Mouse (Mus musculus) liver, embryonic 11.5 days (tissue): ENCODE results near the gene Snx9. TPM values are rescaled to one million over a fixed set of nuclear protein-coding genes. Genes with fewer than 3 reads are reported as not detected.

ENCODE experiments used
- ATAC-seq: fragments of 200-750 bp; cut with Nextera tagmentation; replicated peaks from 2 replicates; pipeline ENCODE4 v1.8.0; 2017; ENCODE audit warnings: moderate number of reproducible peaks, mild to moderate bottlenecking, moderate TSS enrichment, moderate library complexity; ENCODE audit not compliant: low FRiP score
- DNase-seq: peaks from one replicate; pipeline ENCODE4 v3.0.0-alpha.2; 2017; ENCODE audit warnings: low spot score
- H3K27ac ChIP-seq: fragments of 300-500 bp; sonication (generic); 2 replicates; pipeline ENCODE4 v1.5.1; 2014; ENCODE audit warnings: mild to moderate bottlenecking, low read depth, low read length, control low read depth
- H3K27me3 ChIP-seq: fragments of 300-500 bp; sonication (generic); replicated peaks from 2 replicates; pipeline ENCODE4 v1.6.1; 2014; ENCODE audit warnings: low read length, mixed read lengths; ENCODE audit not compliant: control insufficient read depth, insufficient read depth
- H3K36me3 ChIP-seq: fragments of 300-500 bp; sonication (generic); 2 replicates; pipeline ENCODE4 v1.6.1; 2014; ENCODE audit warnings: mild to moderate bottlenecking, low read length, moderate library complexity, mixed read lengths; ENCODE audit not compliant: control insufficient read depth, insufficient read depth
- H3K4me1 ChIP-seq: fragments of 300-500 bp; sonication (generic); replicated peaks from 2 replicates; pipeline ENCODE4 v1.6.1; 2014; ENCODE audit warnings: low read length, mixed read lengths; ENCODE audit not compliant: control insufficient read depth, insufficient read depth
- H3K4me2 ChIP-seq: fragments of 300-500 bp; sonication (generic); 2 replicates; pipeline ENCODE4 v1.6.1; 2014; ENCODE audit warnings: mild to moderate bottlenecking, control low read depth, moderate library complexity
- H3K4me3 ChIP-seq: fragments of 300-500 bp; sonication (generic); 2 replicates; pipeline ENCODE4 v1.5.1; 2014; ENCODE audit warnings: low read depth, low read length, control low read depth
- H3K9ac ChIP-seq: fragments of 300-500 bp; sonication (generic); 2 replicates; pipeline ENCODE4 v1.6.1; 2014; ENCODE audit warnings: low read depth, low read length, control low read depth
- H3K9me3 ChIP-seq: fragments of 300-500 bp; sonication (generic); 2 replicates; pipeline ENCODE4 v1.6.1; 2016; ENCODE audit warnings: low read length, inconsistent platforms, mixed read lengths; ENCODE audit not compliant: control insufficient read depth
- WGBS: fragments of 180-500 bp; shearing (Covaris S2); extraction: QIAGEN DNeasy Blood & Tissue Kit; methylation state at CpG from one replicate; pipeline ENCODE4 v1.1.7; 2014; 5-methylcytosine and 5-hydroxymethylcytosine counted together
- polyA plus RNA-seq: library from polyadenylated mRNA; unstranded; fragments of >200 nt; fragmentation: Nextera tagmentation; extraction: Ambion mirVana; gene quantifications from 2 replicates; pipeline ENCODE4 v1.2.1, GENCODE M21; 2014

Gene Snx9
- polyA plus RNA-seq, 1 experiment from 2014 or later: 31.2 TPM

- Histone ChIP-seq H3K27me3 (no peaks in the 10 kb centered on the region), H3K4me3 (no peak overlapping the region), H3K9me3 (no peaks in the 10 kb centered on the region), H3K4me2 (peak overlapping the region; percentile 37; the same call in 1 of the 2 replicates), H3K36me3 (no peaks in the 10 kb centered on the region), H3K9ac (no peak overlapping the region), H3K4me1 (peaks cover 36% of the 10 kb centered on the region), H3K27ac (peak overlapping the region; percentile 66)
- 60% methylated on average over 20 of the region's 20 CpGs for WGBS
- ATAC-seq (0 out of 2 replicates have a peak, but pooled peaks have one; percentile 36), DNase-seq (no peak)
Observed at GRCm38 (mm10) chr17:5886943-5887800, 46.0 kb downstream of the Snx9 start.

- DNase-seq: peak; percentile 86
- peaks cover 52% of the 10 kb centered on the region for H3K4me1 ChIP-seq
- H3K4me2 ChIP-seq: peak overlapping the region; percentile 38
- H3K27ac ChIP-seq: peak overlapping the region; percentile 30; the same call in 1 of the 2 replicates
- no peak overlapping the region for H3K4me3 ChIP-seq
- no peaks in the 10 kb centered on the region for H3K9me3 ChIP-seq
- peak; percentile 74 for ATAC-seq
- 19% methylated on average over 8 of the region's 8 CpGs for WGBS
- H3K36me3 ChIP-seq: 0 out of 2 replicates have a peak, but pooled peaks cover 2% of the 10 kb centered on the region
- H3K27me3 ChIP-seq: no peaks in the 10 kb centered on the region
- H3K9ac ChIP-seq: no peak overlapping the region
Observed at GRCm38 (mm10) chr17:5890429-5890828, 49.3 kb downstream of the Snx9 start.

GRCm38 (mm10) chr17:5891933-5892683, 51.0 kb downstream of the Snx9 start:
- WGBS: 79% methylated on average over 9 of the region's 9 CpGs
- no peak overlapping the region; the same call in 1 of the 2 replicates for H3K4me2 ChIP-seq
- H3K4me1 ChIP-seq: peaks cover 42% of the 10 kb centered on the region
- no peak overlapping the region for H3K9ac ChIP-seq
- ATAC-seq (peak; percentile 12; the same call in 1 of the 2 replicates), DNase-seq (no peak)
- no peaks in the 10 kb centered on the region for H3K9me3 ChIP-seq
- H3K36me3 ChIP-seq: 0 out of 2 replicates have a peak, but pooled peaks cover 2% of the 10 kb centered on the region
- H3K4me3 ChIP-seq: no peak overlapping the region
- H3K27ac ChIP-seq: peak overlapping the region; percentile 76
- H3K27me3 ChIP-seq: no peaks in the 10 kb centered on the region

GRCm38 (mm10) chr17:5893092-5893491, 52.0 kb downstream of the Snx9 start:
- Histone ChIP-seq H3K4me1 (peaks cover 39% of the 10 kb centered on the region), H3K36me3 (0 out of 2 replicates have a peak, but pooled peaks cover 2% of the 10 kb centered on the region), H3K27me3 (no peaks in the 10 kb centered on the region), H3K27ac (peak overlapping the region; percentile 76), H3K4me2 (peak overlapping the region; percentile 45; the same call in 1 of the 2 replicates), H3K9me3 (no peaks in the 10 kb centered on the region), H3K4me3 (no peak overlapping the region), H3K9ac (0 out of 2 replicates have a peak overlapping the region, but pooled peaks have one; percentile 9)
- WGBS: 7% methylated on average over 7 of the region's 7 CpGs
- ATAC-seq: peak; percentile 89
- peak; percentile 57 for DNase-seq

GRCm38 (mm10) chr17:5893574-5894148, 52.5 kb downstream of the Snx9 start:
- DNase-seq: no peak
- H3K4me3 ChIP-seq: no peak overlapping the region
- peak overlapping the region; percentile 76; the same call in 1 of the 2 replicates for H3K27ac ChIP-seq
- peaks cover 37% of the 10 kb centered on the region for H3K4me1 ChIP-seq
- no peak for ATAC-seq
- 60% methylated on average over 7 of the region's 7 CpGs for WGBS
- peak overlapping the region; percentile 45 for H3K4me2 ChIP-seq
- H3K27me3 ChIP-seq: no peaks in the 10 kb centered on the region
- 0 out of 2 replicates have a peak, but pooled peaks cover 2% of the 10 kb centered on the region for H3K36me3 ChIP-seq
- H3K9me3 ChIP-seq: no peaks in the 10 kb centered on the region
- H3K9ac ChIP-seq: no peak overlapping the region

- Histone ChIP-seq H3K9ac (no peak overlapping the region), H3K27me3 (no peaks in the 10 kb centered on the region), H3K36me3 (peaks cover 2% of the 10 kb centered on the region; the same call in 1 of the 2 replicates), H3K27ac (no peak overlapping the region), H3K9me3 (no peaks in the 10 kb centered on the region), H3K4me3 (no peak overlapping the region), H3K4me1 (peaks cover 29% of the 10 kb centered on the region), H3K4me2 (no peak overlapping the region)
- no peak for ATAC-seq
- DNase-seq: no peak
- WGBS: 59% methylated on average over 4 of the region's 4 CpGs
Observed at GRCm38 (mm10) chr17:5896066-5896465, 54.9 kb downstream of the Snx9 start.

- no peaks in the 10 kb centered on the region for H3K27me3 ChIP-seq
- no peak for ATAC-seq
- peaks cover 26% of the 10 kb centered on the region for H3K4me1 ChIP-seq
Observed at GRCm38 (mm10) chr17:5896607-5897006, 55.5 kb downstream of the Snx9 start.

More at GRCm38 (mm10) chr17:5896607-5897006, 55.5 kb downstream of the Snx9 start:
- Histone ChIP-seq H3K36me3 (peaks cover 3% of the 10 kb centered on the region; the same call in 1 of the 2 replicates), H3K4me2 (no peak overlapping the region), H3K27ac (no peak overlapping the region), H3K9ac (no peak overlapping the region), H3K4me3 (no peak overlapping the region), H3K9me3 (no peaks in the 10 kb centered on the region)
- 87% methylated on average over 7 of the region's 7 CpGs for WGBS
- DNase-seq: no peak
